Mouse (Mus musculus) MEL (cell line): Measurements from ENCODE around the gene Gm32742. TPM values are rescaled to one million over a fixed set of nuclear protein-coding genes. Genes with fewer than 3 reads are reported as not detected.

ENCODE experiments used
- DNase-seq: peaks from one replicate; pipeline ENCODE4 v3.0.0; 2011; ENCODE audit warnings: low read depth, low spot score
- H3K27ac ChIP-seq: 2 replicates; pipeline ENCODE4 v1.5.1; 2012; ENCODE audit warnings: low read depth, mild to moderate bottlenecking, control low read depth, low read length, moderate library complexity; ENCODE audit not compliant: control insufficient read depth
- H3K27me3 ChIP-seq, 2 experiments: fragments of 150-350 bp in 1 of 2; sonication (generic) in 1 of 2; 2 replicates each; pipeline ENCODE4 v1.6.1; 2012; ENCODE audit warnings: low read length in 2 of 2, mild to moderate bottlenecking in 2 of 2, improper control_type of control experiment in 1 of 2, moderate library complexity in 1 of 2; ENCODE audit not compliant: insufficient read depth in 2 of 2, control insufficient read depth in 1 of 2
- H3K36me3 ChIP-seq, 2 experiments: 2 replicates each; pipeline ENCODE4 v1.6.1; 2012 to 2014; ENCODE audit warnings: low read length in 2 of 2, improper control_type of control experiment in 1 of 2, inconsistent platforms in 1 of 2, mild to moderate bottlenecking in 1 of 2; ENCODE audit not compliant: insufficient read depth in 2 of 2, control insufficient read depth in 1 of 2
- H3K4me1 ChIP-seq, 2 experiments: fragments of 150-350 bp in 1 of 2; sonication (generic) in 1 of 2; 2 replicates each; pipeline ENCODE4 v1.6.1; 2012; ENCODE audit warnings: low read length in 2 of 2, improper control_type of control experiment in 1 of 2, mild to moderate bottlenecking in 1 of 2; ENCODE audit not compliant: insufficient read depth in 2 of 2, control insufficient read depth in 1 of 2
- H3K4me3 ChIP-seq, 2 experiments: fragments of 150-350 bp in 1 of 2; sonication (generic) in 1 of 2; 2 replicates each; pipeline ENCODE4 v1.5.1; 2012; ENCODE audit warnings: low read depth in 2 of 2, low read length in 2 of 2, mild to moderate bottlenecking in 2 of 2, moderate library complexity in 2 of 2, control low read depth in 1 of 2, improper control_type of control experiment in 1 of 2; ENCODE audit not compliant: control insufficient read depth in 1 of 2, insufficient read depth in 1 of 2
- H3K79me2 ChIP-seq: 2 replicates; pipeline ENCODE4 v1.6.1; 2012; ENCODE audit warnings: mild to moderate bottlenecking, low read length, moderate library complexity; ENCODE audit not compliant: control insufficient read depth, poor library complexity, insufficient read depth
- H3K9ac ChIP-seq: 2 replicates; pipeline ENCODE4 v1.6.1; 2012; ENCODE audit warnings: low read depth, mild to moderate bottlenecking, control low read depth, low read length, moderate library complexity; ENCODE audit not compliant: control insufficient read depth, poor library complexity, severe bottlenecking
- H3K9me3 ChIP-seq: fragments of 150-350 bp; sonication (generic); replicated peaks from 2 replicates; pipeline ENCODE4 v1.6.1; 2012; ENCODE audit warnings: mild to moderate bottlenecking, low read length, improper control_type of control experiment, moderate library complexity; ENCODE audit not compliant: insufficient read depth
- CHD1 ChIP-seq: IDR thresholded peaks from 2 replicates; pipeline ENCODE4 v1.6.1; 2012; ENCODE audit warnings: low read depth, mild to moderate bottlenecking, inconsistent platforms, low read length, improper control_type of control experiment
- CHD2 ChIP-seq: IDR thresholded peaks from 2 replicates; pipeline ENCODE4 v1.6.1; 2011; ENCODE audit warnings: low read length, improper control_type of control experiment
- CTCF ChIP-seq, 3 experiments: IDR thresholded peaks in 2 of 3; conservative IDR thresholded peaks in 1 of 3; 2 replicates each; pipeline ENCODE4 v1.5.1; 2011 to 2012; ENCODE audit warnings: low read length in 3 of 3, low read depth in 2 of 3, mild to moderate bottlenecking in 2 of 3, improper control_type of control experiment in 1 of 3, inconsistent platforms in 1 of 3, mixed read lengths in 1 of 3, moderate library complexity in 1 of 3; ENCODE audit not compliant: control insufficient read depth in 1 of 3, insufficient read depth in 1 of 3, poor library complexity in 1 of 3, severe bottlenecking in 1 of 3
- ELF1 ChIP-seq: IDR thresholded peaks from 2 replicates; pipeline ENCODE4 v1.6.1; 2014; ENCODE audit warnings: low read depth, mild to moderate bottlenecking, inconsistent platforms, low read length, improper control_type of control experiment, moderate library complexity
- ETS1 ChIP-seq: IDR thresholded peaks from 2 replicates; pipeline ENCODE4 v1.6.1; 2012; ENCODE audit warnings: low read depth, mild to moderate bottlenecking, inconsistent platforms, low read length, improper control_type of control experiment, moderate library complexity
- HCFC1 ChIP-seq: IDR thresholded peaks from 2 replicates; pipeline ENCODE4 v1.6.1; 2012; ENCODE audit warnings: low read depth, mild to moderate bottlenecking, inconsistent platforms, low read length, improper control_type of control experiment, moderate library complexity
- JUND ChIP-seq: IDR thresholded peaks from 2 replicates; pipeline ENCODE4 v1.6.1; 2011; ENCODE audit warnings: low read depth, mild to moderate bottlenecking, improper control_type of control experiment, low read length
- KAT2A ChIP-seq: conservative IDR thresholded peaks from 2 replicates; pipeline ENCODE4 v1.6.1; 2012; ENCODE audit warnings: low read depth, low read length, improper control_type of control experiment, inconsistent platforms
- MXI1 ChIP-seq: IDR thresholded peaks from 2 replicates; pipeline ENCODE4 v1.6.1; 2011; ENCODE audit warnings: mild to moderate bottlenecking, low read depth, low read length, improper control_type of control experiment
- MYC ChIP-seq: IDR thresholded peaks from 2 replicates; pipeline ENCODE4 v1.6.1; 2011; ENCODE audit warnings: low read depth, mild to moderate bottlenecking, low read length, improper control_type of control experiment, moderate library complexity
- NRF1 ChIP-seq: IDR thresholded peaks from 2 replicates; pipeline ENCODE4 v1.6.1; 2014; ENCODE audit warnings: low read depth, mild to moderate bottlenecking, inconsistent platforms, low read length, improper control_type of control experiment, moderate library complexity; ENCODE audit not compliant: poor library complexity, insufficient read depth, severe bottlenecking
- SIN3A ChIP-seq: IDR thresholded peaks from 2 replicates; pipeline ENCODE4 v1.6.1; 2012; ENCODE audit warnings: low read length, improper control_type of control experiment, inconsistent platforms
- UBTF ChIP-seq: IDR thresholded peaks from 2 replicates; pipeline ENCODE4 v1.6.1; 2012; ENCODE audit warnings: low read depth, mild to moderate bottlenecking, inconsistent platforms, low read length, improper control_type of control experiment, moderate library complexity, borderline replicate concordance; ENCODE audit not compliant: insufficient read depth
- USF1 ChIP-seq: IDR thresholded peaks from 2 replicates; pipeline ENCODE4 v1.6.1; 2014; ENCODE audit warnings: low read depth, mild to moderate bottlenecking, inconsistent platforms, low read length, improper control_type of control experiment, moderate library complexity
- ZKSCAN1 ChIP-seq: IDR thresholded peaks from 2 replicates; pipeline ENCODE4 v1.6.1; 2012; ENCODE audit warnings: low read depth, mild to moderate bottlenecking, inconsistent platforms, low read length, improper control_type of control experiment, moderate library complexity
- polyA plus RNA-seq, 2 experiments: library from polyadenylated mRNA; stranded (reverse) in 1 of 2; unstranded in 1 of 2; fragments of >175 nt in 1 of 2; fragments of >200 nt in 1 of 2; gene quantifications; 2 replicates each; pipeline versions ENCODE4 v1.2.1 to v1.2.4; 2012; ENCODE audit warnings: low replicate concordance in 2 of 2, low read depth in 1 of 2; ENCODE audit not compliant: insufficient read length in 2 of 2, insufficient read depth in 1 of 2, missing spikeins in 1 of 2
- total RNA-seq: library from RNA; depleted of rRNA; stranded (reverse); fragments of 300-350 nt; gene quantifications from 2 replicates; pipeline ENCODE4 v1.2.3, GENCODE M21; 2012; rRNA removed

Gm32742 gene
- not detected in 2 replicates for total RNA-seq
- polyA plus RNA-seq, result under 1 TPM in 1 of 2 experiments, not detected in 1; 0.01 TPM

- Histone ChIP-seq H3K27me3 (peaks cover 2 to 5% of the 10 kb centered on the region in 2 experiments), H3K4me1 (no peaks in the 10 kb centered on the region), H3K36me3 (no peaks in the 10 kb centered on the region), H3K9me3 (no peaks in the 10 kb centered on the region), H3K4me3 (no peak within 1 kb of the TSS), H3K79me2 (no peaks in the 10 kb centered on the region), H3K9ac (no peak within 1 kb of the TSS), H3K27ac (no peak within 1 kb of the TSS)
- no peak for TF ChIP-seq JUND
- no peak for TF ChIP-seq CHD1
- no peak for TF ChIP-seq ZKSCAN1
- no peak for TF ChIP-seq SIN3A
- no peak for TF ChIP-seq KAT2A
- no peak for TF ChIP-seq MXI1
- TF ChIP-seq MYC, result no peak
- TF ChIP-seq NRF1, result no peak
- no peak for TF ChIP-seq CHD2
- no peak for TF ChIP-seq USF1
- DNase-seq, result no peak
Observed at GRCm38 (mm10) chr9:51165312-51166180, at the start of gene Gm32742. Gene Gm32742, minus strand, starts transcription at chr9:51165517.

- H3K79me2 ChIP-seq, result no peaks in the 10 kb centered on the region
- H3K9ac ChIP-seq, result no peak overlapping the region
- peaks cover 3 to 6% of the 10 kb centered on the region in 2 experiments for H3K27me3 ChIP-seq
- no peak overlapping the region for H3K27ac ChIP-seq
- no peaks in the 10 kb centered on the region for H3K9me3 ChIP-seq
- H3K4me3 ChIP-seq, result no peak overlapping the region
- peaks cover 0 to 4% of the 10 kb centered on the region in 2 experiments; a peak in 2 of 4 replicates for H3K4me1 ChIP-seq
- TF ChIP-seq HCFC1 (no peak), CTCF (IDR thresholded peaks at IDR 0.05 in 2 of 3, conservative IDR thresholded peaks at IDR 0.05 in 1 of 3; ENCODE audit: control insufficient read depth in 1 of 3, insufficient read depth in 1 of 3, low read depth in 2 of 3, low read length in 3 of 3, poor library complexity in 1 of 3, severe bottlenecking in 1 of 3) (no peak), JUND (no peak), KAT2A (no peak), UBTF (no peak), ETS1 (no peak), ELF1 (no peak), CHD2 (no peak), MYC (no peak)
- DNase-seq, result no peak
- no peaks in the 10 kb centered on the region for H3K36me3 ChIP-seq
Observed at GRCm38 (mm10) chr9:51213729-51214237, 48.5 kb upstream of the Gm32742 start.
